Mouse (Mus musculus) heart, adult 2 months (tissue): ENCODE measurements at regions not wholly inside any gene's neighbourhood (a gene's known extent, or its start where the extent isn't known, plus 50 kb on each side); places are given as distances from the start of the nearest gene placed in this dataset.
"Not testable (repeated sequence)": the region's sequence is repeated elsewhere in the genome, so short reads cannot be mapped to it uniquely, and the experiment has no call there.

ENCODE experiments used
- DNase-seq, 2 experiments: peaks; one replicate each; pipeline ENCODE4 v3.0.0; 2021
- H3K27ac ChIP-seq: fragments of 200-600 bp; 2 replicates; pipeline ENCODE4 v1.8.1; 2022
- H3K27me3 ChIP-seq: fragments of 200-500 bp; 2 replicates; pipeline ENCODE4 v1.6.1; 2012; ENCODE audit warnings: mild to moderate bottlenecking, low read length, inconsistent platforms, mixed read lengths; ENCODE audit not compliant: control insufficient read depth, insufficient read depth
- H3K36me3 ChIP-seq: fragments of 200-500 bp; 2 replicates; pipeline ENCODE4 v1.6.1; 2012; ENCODE audit warnings: low read length, inconsistent platforms; ENCODE audit not compliant: control insufficient read depth, insufficient read depth
- H3K4me1 ChIP-seq: fragments of 200-500 bp; 2 replicates; pipeline ENCODE4 v1.6.1; 2011; ENCODE audit warnings: low read length; ENCODE audit not compliant: control insufficient read depth, insufficient read depth
- H3K4me3 ChIP-seq: fragments of 200-600 bp; 2 replicates; pipeline ENCODE4 v1.8.1; 2022
- H3K79me2 ChIP-seq: fragments of 200-500 bp; replicated peaks from 2 replicates; pipeline ENCODE4 v1.6.1; 2012; ENCODE audit warnings: mild to moderate bottlenecking, inconsistent platforms, low read length, moderate library complexity, mixed read lengths; ENCODE audit not compliant: control insufficient read depth, insufficient read depth
- H3K9ac ChIP-seq: fragments of 200-500 bp; 2 replicates; pipeline ENCODE4 v1.6.1; 2012; ENCODE audit warnings: low read depth, mild to moderate bottlenecking, control low read depth, inconsistent platforms, low read length, mixed read lengths
- CTCF ChIP-seq: fragments of 200-600 bp; IDR thresholded peaks from 2 replicates; pipeline ENCODE4 v1.8.1; 2022; ENCODE audit warnings: antibody characterized with exemption, mild to moderate bottlenecking, moderate library complexity
- EP300 ChIP-seq: fragments of 200-500 bp; IDR thresholded peaks from 2 replicates; pipeline ENCODE4 v1.6.1; 2011; ENCODE audit warnings: low read depth, low read length, control low read depth; ENCODE audit not compliant: insufficient read depth
- POLR2A ChIP-seq: fragments of 200-500 bp; IDR thresholded peaks from 2 replicates; pipeline ENCODE4 v1.6.1; 2011; ENCODE audit warnings: mild to moderate bottlenecking, low read depth, low read length, control low read depth; ENCODE audit not compliant: insufficient read depth
- WGBS: fragments of 180-500 bp; shearing (Covaris S2); methylation state at CpG from one replicate; pipeline ENCODE4 v1.1.7; 2018; 5-methylcytosine and 5-hydroxymethylcytosine counted together
- intact Hi-C: fragments of 180-260 bp; cut with DNase I; formaldehyde crosslinking; loops from one replicate; pipeline ENCODE4 v1.15.1; 2025

DNA sequence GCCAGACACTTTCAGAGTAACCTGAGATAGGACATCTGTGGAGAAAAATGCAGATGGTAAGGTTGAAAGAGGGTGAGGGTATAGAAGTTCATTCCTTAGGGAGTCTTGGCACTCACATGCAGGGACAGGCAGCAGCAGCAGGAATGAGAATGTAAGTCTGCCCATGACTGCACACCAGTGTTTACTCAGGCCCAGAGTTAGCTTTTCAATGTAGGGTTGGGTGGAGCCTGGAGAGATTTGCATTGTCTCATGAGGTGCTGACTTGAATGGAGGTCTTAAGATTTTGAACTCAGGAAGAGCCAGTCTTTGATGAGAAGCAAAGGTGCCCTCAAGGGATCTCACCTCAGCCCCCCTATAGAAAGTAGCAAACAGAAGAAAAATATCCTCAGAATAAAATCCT, 918.9 kb downstream of the Adam6a start:
- Histone ChIP-seq H3K4me1 (no peaks in the 10 kb centered on the region), H3K36me3 (no peaks in the 10 kb centered on the region), H3K27ac (no peak overlapping the region), H3K9ac (no peak overlapping the region), H3K79me2 (no peaks in the 10 kb centered on the region), H3K27me3 (no peaks in the 10 kb centered on the region), H3K4me3 (no peak overlapping the region)
- intact Hi-C loops = no loop called here
- no peak for DNase-seq
- TF ChIP-seq POLR2A (no peak), CTCF (no peak)

DNA sequence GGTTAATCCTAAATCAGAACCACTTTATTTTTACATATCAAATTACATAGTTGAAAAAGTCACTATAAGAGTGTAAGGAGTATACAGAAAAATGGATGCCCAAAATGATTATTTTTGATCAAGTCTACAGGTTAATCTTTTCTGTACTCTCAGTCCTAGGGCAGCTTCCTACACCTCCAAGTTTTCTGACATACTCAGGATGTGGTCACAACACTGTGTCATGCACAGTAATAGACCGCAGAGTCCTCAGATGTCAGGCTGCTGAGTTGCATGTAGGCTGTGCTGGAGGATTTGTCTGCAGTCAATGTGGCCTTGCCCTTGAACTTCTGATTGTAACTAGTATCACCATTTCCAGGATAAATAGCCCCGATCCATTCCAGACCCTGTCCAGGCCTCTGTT, 925.1 kb downstream of the Adam6a start:
- H3K9ac ChIP-seq = no peak overlapping the region
- H3K79me2 ChIP-seq = no peaks in the 10 kb centered on the region
- no peak overlapping the region for H3K4me3 ChIP-seq
- TF ChIP-seq CTCF = no peak
- TF ChIP-seq POLR2A = no peak
- no peak for TF ChIP-seq EP300
- no peaks in the 10 kb centered on the region for H3K4me1 ChIP-seq
- intact Hi-C loops = no loop called here
- 74% methylated on average over 2 of the region's 2 CpGs for WGBS
- H3K27ac ChIP-seq = no peak overlapping the region
- no peaks in the 10 kb centered on the region for H3K36me3 ChIP-seq
- no peak for DNase-seq
- no peaks in the 10 kb centered on the region for H3K27me3 ChIP-seq

DNA sequence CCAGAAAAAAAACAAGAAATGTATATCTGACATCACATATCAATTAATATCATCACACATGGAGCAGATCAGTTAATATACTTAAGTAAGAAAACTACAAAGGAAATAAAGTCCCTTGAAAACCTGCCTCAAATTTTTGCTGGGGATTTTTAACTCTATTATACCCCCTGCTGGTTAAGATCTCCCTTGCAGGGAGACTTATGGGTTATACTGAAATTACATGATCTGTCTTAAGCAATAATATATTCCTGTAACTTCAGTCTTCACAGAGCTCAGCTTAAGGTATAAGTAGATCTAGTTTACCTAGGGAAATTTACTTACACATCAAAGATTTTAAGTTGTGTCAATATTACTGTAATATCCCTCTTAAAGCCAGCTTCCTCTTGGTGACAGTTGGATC, 929.0 kb downstream of the Adam6a start:
- H3K36me3 ChIP-seq, DNase-seq, H3K27ac ChIP-seq, H3K79me2 ChIP-seq, H3K9ac ChIP-seq, H3K4me3 ChIP-seq, H3K4me1 ChIP-seq, intact Hi-C loops, H3K27me3 ChIP-seq: not testable (repeated sequence)

DNA sequence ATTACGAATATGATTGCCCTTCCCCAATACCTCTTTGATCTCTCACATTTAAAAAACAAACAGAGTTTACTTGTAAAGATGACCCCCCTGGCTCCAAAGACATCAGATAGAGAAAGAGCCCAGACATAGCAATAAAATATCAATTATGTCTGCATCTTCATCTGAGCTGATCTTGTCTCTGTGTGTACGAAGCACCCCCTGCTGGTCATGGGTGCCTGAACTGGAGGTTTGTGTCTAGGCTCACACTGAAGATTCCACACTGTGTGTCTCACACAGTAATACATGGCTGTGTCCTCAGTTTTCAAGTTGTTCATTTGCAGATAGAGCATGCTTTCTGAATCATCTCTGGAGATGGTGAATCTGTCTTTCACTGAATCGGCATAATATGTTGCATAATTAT, 935.0 kb downstream of the Adam6a start:
- no peak overlapping the region for H3K9ac ChIP-seq
- no peak overlapping the region for H3K4me3 ChIP-seq
- TF ChIP-seq CTCF = no peak
- TF ChIP-seq EP300 = no peak
- no peak for TF ChIP-seq POLR2A
- DNase-seq = no peak
- H3K27me3 ChIP-seq = no peaks in the 10 kb centered on the region
- no peaks in the 10 kb centered on the region for H3K36me3 ChIP-seq
- no peak overlapping the region for H3K27ac ChIP-seq
- WGBS = 60% methylated on average over 3 of the region's 3 CpGs
- no peaks in the 10 kb centered on the region for H3K79me2 ChIP-seq
- intact Hi-C loops = loop anchor here (1.0 kb wide), 1 partner anchor 43 kb away; no protein-coding TSS in a partner anchor
- no peaks in the 10 kb centered on the region for H3K4me1 ChIP-seq

DNA sequence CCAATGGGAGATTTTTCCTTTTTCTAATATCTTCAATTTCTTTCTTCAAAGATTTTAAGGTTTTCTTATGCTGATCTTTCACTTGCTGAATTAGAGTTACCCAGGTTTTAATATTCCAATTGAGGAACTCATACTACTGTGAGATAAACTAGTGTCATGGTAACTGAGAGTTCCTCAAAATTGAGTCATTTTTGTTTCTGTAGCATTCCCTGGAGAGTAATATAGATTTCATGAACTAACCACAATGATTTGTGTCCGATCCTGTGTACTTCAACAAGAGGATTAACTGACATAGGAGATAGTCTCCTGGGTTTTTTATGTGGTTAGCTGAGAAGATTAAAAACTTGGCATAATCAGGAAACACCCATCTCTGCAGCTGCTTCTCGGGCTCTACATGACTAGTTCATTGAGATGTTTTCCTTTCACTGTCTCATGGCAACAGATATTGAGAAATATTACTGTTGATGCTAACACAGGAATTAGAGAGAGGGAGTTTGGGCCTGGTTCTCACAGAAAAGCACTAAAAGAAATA, 949.9 kb downstream of the Adam6a start:
- H3K9ac ChIP-seq, H3K27ac ChIP-seq, H3K4me3 ChIP-seq, H3K27me3 ChIP-seq, H3K4me1 ChIP-seq, H3K36me3 ChIP-seq, DNase-seq, intact Hi-C loops, H3K79me2 ChIP-seq: not testable (repeated sequence)
- WGBS = 34% methylated on average over 2 of the region's 2 CpGs

- no peak for TF ChIP-seq POLR2A
- no peak for TF ChIP-seq CTCF
- TF ChIP-seq EP300 = no peak
- Histone ChIP-seq H3K27ac (no peak overlapping the region), H3K36me3 (no peaks in the 10 kb centered on the region), H3K9ac (no peak overlapping the region), H3K4me3 (no peak overlapping the region), H3K79me2 (no peaks in the 10 kb centered on the region), H3K4me1 (no peaks in the 10 kb centered on the region), H3K27me3 (no peaks in the 10 kb centered on the region)
- 25% methylated on average over 2 of the region's 2 CpGs for WGBS
- no peak for DNase-seq
- intact Hi-C loops = no loop called here
These were observed 952.0 kb downstream of the Adam6a start for GRCm38 (mm10) chr12:114495741-114496140.

- no peaks in the 10 kb centered on the region for H3K27me3 ChIP-seq
- WGBS = 73% methylated on average over 2 of the region's 2 CpGs
- no peak overlapping the region for H3K27ac ChIP-seq
- H3K4me3 ChIP-seq = no peak overlapping the region
- no peak overlapping the region for H3K9ac ChIP-seq
- TF ChIP-seq EP300 (no peak), CTCF (no peak), POLR2A (no peak)
- intact Hi-C loops = no loop called here
- no peaks in the 10 kb centered on the region for H3K4me1 ChIP-seq
- no peaks in the 10 kb centered on the region for H3K36me3 ChIP-seq
- no peak for DNase-seq
- H3K79me2 ChIP-seq = no peaks in the 10 kb centered on the region
These were observed 969.4 kb downstream of the Adam6a start for GRCm38 (mm10) chr12:114513143-114513542.

DNA sequence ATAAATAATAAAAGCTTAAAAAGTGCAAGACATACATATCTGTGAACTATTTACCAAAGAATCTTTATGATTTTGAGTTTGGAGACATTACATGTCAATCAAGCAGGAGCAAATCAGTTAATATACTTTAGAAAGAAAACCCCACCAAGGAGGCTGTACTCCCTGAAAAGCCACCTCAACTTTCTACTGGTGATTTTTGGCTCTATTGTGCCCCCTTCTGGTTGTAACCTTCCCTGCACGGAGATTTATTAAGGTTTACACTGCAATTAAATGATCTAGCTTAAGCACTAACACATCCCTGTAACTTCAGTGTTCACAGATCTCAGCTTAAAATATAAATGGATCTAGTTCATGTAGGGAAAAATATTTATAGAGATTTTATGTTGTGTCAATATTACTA, 998.4 kb downstream of the Adam6a start:
- 41% methylated on average over 1 of the region's 1 CpGs for WGBS
- H3K9ac ChIP-seq, H3K36me3 ChIP-seq, H3K4me1 ChIP-seq, intact Hi-C loops, H3K27me3 ChIP-seq, H3K79me2 ChIP-seq, H3K27ac ChIP-seq, DNase-seq, H3K4me3 ChIP-seq: not testable (repeated sequence)

DNA sequence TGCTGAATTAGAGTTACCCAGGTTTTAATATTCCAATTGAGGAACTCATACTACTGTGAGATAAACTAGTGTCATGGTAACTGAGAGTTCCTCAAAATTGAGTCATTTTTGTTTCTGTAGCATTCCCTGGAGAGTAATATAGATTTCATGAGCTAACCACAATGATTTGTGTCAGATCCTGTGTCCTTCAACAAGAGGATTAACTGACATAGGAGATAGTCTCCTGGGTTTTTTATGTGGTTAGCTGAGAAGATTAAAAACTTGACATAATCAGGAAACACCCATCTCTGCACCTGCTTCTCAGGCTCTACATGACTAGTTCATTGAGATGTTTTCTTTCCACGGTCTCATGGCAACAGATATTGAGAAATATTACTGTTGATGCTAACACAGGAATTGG, 1001.2 kb downstream of the Adam6a start:
- intact Hi-C loops, H3K79me2 ChIP-seq, H3K4me1 ChIP-seq, H3K9ac ChIP-seq, H3K4me3 ChIP-seq, DNase-seq, H3K27ac ChIP-seq, H3K27me3 ChIP-seq, H3K36me3 ChIP-seq: not testable (repeated sequence)
- 21% methylated on average over 1 of the region's 1 CpGs for WGBS
